ENCODE assay signal across 9 mouse cellular contexts in genomic region chr14:73388546-73388945, GRCm38 (mm10). TPM values are rescaled to one million over a fixed set of nuclear protein-coding genes. Genes with fewer than 3 reads are reported as not detected.
DNase-seq lines count a peak whose midpoint lies in the region; ATAC-seq and TF ChIP-seq lines count a peak whose summit lies in the region.
"Had no signal": no experiment of that assay in that cellular context is flagged by ENCODE, and none has a peak within 500 bp of the region (broad histone marks: within the 10 kb centered on the region; RNA-seq: fewer than 3 reads in every experiment).

No protein-coding gene starts in this region.

- H3K9ac ChIP-seq in intestine, embryonic 14.5 days (ENCODE audit: low read length), result no peak overlapping the region
- H3K9ac ChIP-seq in intestine, embryonic 15.5 days, result no peak overlapping the region
- H3K9ac ChIP-seq in liver, postnatal 0 days (replicated peaks), result no peak overlapping the region; the same call in 1 of the 2 replicates
- H3K9ac ChIP-seq: limb, embryonic 13.5 days had no signal

- intact Hi-C loops in heart, postnatal 25 days (cut with DNase I), result loop anchor here (10.0 kb wide), 1 partner anchor 144 kb away; no protein-coding TSS in a partner anchor

- no peak for TF ChIP-seq POLR2A in small intestine, adult 2 months (IDR thresholded peaks at IDR 0.05; ENCODE audit: low read depth, low read length)

- peak overlapping the region; percentile 29; the same call in 1 of the 2 replicates for H3K27ac ChIP-seq in intestine, embryonic 14.5 days (ENCODE audit: low read depth)
- H3K27ac ChIP-seq in intestine, embryonic 15.5 days, result no peak overlapping the region
- H3K27ac ChIP-seq in liver, postnatal 0 days (ENCODE audit: low read depth), result peak overlapping the region; percentile 75
- peak overlapping the region; percentile 77 for H3K27ac ChIP-seq in small intestine, adult 2 months (ENCODE audit: insufficient read depth, low read depth, low read length)

- no peaks in the 10 kb centered on the region for H3K9me3 ChIP-seq in intestine, embryonic 14.5 days (ENCODE audit: control insufficient read depth, low read length)
- H3K9me3 ChIP-seq in intestine, embryonic 15.5 days, result no peaks in the 10 kb centered on the region
- no peaks in the 10 kb centered on the region for H3K9me3 ChIP-seq in liver, postnatal 0 days (ENCODE audit: low read length)
- H3K9me3 ChIP-seq: limb, embryonic 13.5 days had no signal

- no peak for TF ChIP-seq CTCF in liver, postnatal 0 days (IDR thresholded peaks at IDR 0.05; ENCODE audit: low read depth)
- no peak for TF ChIP-seq CTCF in small intestine, adult 2 months (IDR thresholded peaks at IDR 0.05; ENCODE audit: extremely low read depth, insufficient read length, insufficient replicate concordance, low read depth, low read length)

- peak; percentile 53; the same call in 1 of the 2 replicates for TF ChIP-seq EP300 in liver, postnatal 0 days (IDR thresholded peaks at IDR 0.05; ENCODE audit: low read depth)

- ATAC-seq in intestine, embryonic 14.5 days (replicated peaks; ENCODE audit: low FRiP score, low TSS enrichment, low read depth), result no peak
- ATAC-seq in intestine, embryonic 15.5 days, result no peak
- ATAC-seq in liver, postnatal 0 days, result peak; percentile 48

- 52% methylated on average over 7 of the region's 7 CpGs for WGBS in intestine, embryonic 14.5 days
- 52% methylated on average over 7 of the region's 7 CpGs for WGBS in intestine, embryonic 15.5 days
- WGBS in liver, postnatal 0 days (ENCODE audit: insufficient replicate concordance), result 39% methylated on average over 7 of the region's 7 CpGs
- 23% methylated on average over 7 of the region's 7 CpGs for WGBS in small intestine, adult 2 months

- DNase-seq in intestine, embryonic 14.5 days (ENCODE audit: low spot score), result no peak
- peak; percentile 49 to 55 for DNase-seq in adrenal gland, postnatal 36 days
- peak; percentile 48 for DNase-seq in heart, postnatal 25 days (ENCODE audit: low spot score)
- DNase-seq in liver, postnatal 0 days, result no peak
- no peak for DNase-seq in left cerebral cortex, adult 11 months (ENCODE audit: low spot score)
- DNase-seq in layer of hippocampus, adult 9-10 months (ENCODE audit: low spot score), result no peak

- H3K27me3 ChIP-seq in intestine, embryonic 14.5 days (replicated peaks; ENCODE audit: control insufficient read depth, insufficient read depth, low read length), result no peaks in the 10 kb centered on the region
- no peaks in the 10 kb centered on the region for H3K27me3 ChIP-seq in intestine, embryonic 15.5 days (replicated peaks)
- no peaks in the 10 kb centered on the region for H3K27me3 ChIP-seq in liver, postnatal 0 days (ENCODE audit: insufficient read depth, low read length)
- H3K27me3 ChIP-seq in small intestine, adult 2 months (ENCODE audit: control insufficient read depth, insufficient read depth, low read length), result no peaks in the 10 kb centered on the region
- H3K27me3 ChIP-seq: limb, embryonic 13.5 days had no signal

- peaks cover 11% of the 10 kb centered on the region; the same call in 1 of the 2 replicates for H3K4me1 ChIP-seq in intestine, embryonic 14.5 days (replicated peaks; ENCODE audit: control insufficient read depth, insufficient read depth, low read length)
- peaks cover 3% of the 10 kb centered on the region; the same call in 1 of the 2 replicates for H3K4me1 ChIP-seq in intestine, embryonic 15.5 days (replicated peaks)
- peaks cover 38% of the 10 kb centered on the region for H3K4me1 ChIP-seq in liver, postnatal 0 days (ENCODE audit: insufficient read depth)
- peaks cover 11% of the 10 kb centered on the region; the same call in 1 of the 2 replicates for H3K4me1 ChIP-seq in small intestine, adult 2 months (ENCODE audit: control insufficient read depth, insufficient read depth, insufficient read length, low read length)

- H3K4me3 ChIP-seq in intestine, embryonic 14.5 days (ENCODE audit: low read depth, low read length), result no peak overlapping the region
- no peak overlapping the region for H3K4me3 ChIP-seq in intestine, embryonic 15.5 days (replicated peaks)
- H3K4me3 ChIP-seq in liver, postnatal 0 days (ENCODE audit: low read depth, low read length), result no peak overlapping the region
- no peak overlapping the region for H3K4me3 ChIP-seq in small intestine, adult 2 months (ENCODE audit: low read depth, low read length)
- H3K4me3 ChIP-seq: limb, embryonic 13.5 days had no signal

- no peak overlapping the region for H3K4me2 ChIP-seq in intestine, embryonic 14.5 days (ENCODE audit: low read length)
- H3K4me2 ChIP-seq in intestine, embryonic 15.5 days (replicated peaks), result no peak overlapping the region
- H3K4me2 ChIP-seq in liver, postnatal 0 days (ENCODE audit: low read depth, low read length), result no peak overlapping the region
- H3K4me2 ChIP-seq: limb, embryonic 13.5 days had no signal

- no peaks in the 10 kb centered on the region for H3K36me3 ChIP-seq in intestine, embryonic 14.5 days (ENCODE audit: control insufficient read depth, insufficient read depth, low read length)
- no peaks in the 10 kb centered on the region for H3K36me3 ChIP-seq in intestine, embryonic 15.5 days
- no peaks in the 10 kb centered on the region for H3K36me3 ChIP-seq in liver, postnatal 0 days (replicated peaks; ENCODE audit: insufficient read depth, low read length)
- no peaks in the 10 kb centered on the region for H3K36me3 ChIP-seq in small intestine, adult 2 months (ENCODE audit: control insufficient read depth, insufficient read depth, low read length)
- H3K36me3 ChIP-seq: limb, embryonic 13.5 days had no signal

RNA-seq across cellular contexts. Expression of gene Itm2b, which starts 3.5 kb away (rescaled TPM):
- 596 and 606 TPM in 2 replicates for polyA plus RNA-seq in intestine, embryonic 14.5 days (2014; fragmentation: Nextera tagmentation; extraction: Ambion mirVana)
- polyA plus RNA-seq in intestine, embryonic 15.5 days (2015; fragmentation: Nextera tagmentation; extraction: Ambion mirVana), result 668 and 678 TPM in 2 replicates
- total RNA-seq in adrenal gland, postnatal 36 days (2021), result 1,000 to 10,000 TPM in 1 of 2 experiments, 100 to 1,000 TPM in 1; 995 to 1,086 TPM
- total RNA-seq in heart, postnatal 25 days (2021), result 100 to 1,000 TPM; 627 to 640 TPM
- polyA plus RNA-seq in liver, postnatal 0 days (2015; fragmentation: Nextera tagmentation; extraction: Ambion mirVana), result 961 and 1,004 TPM in 2 replicates
- polyA plus RNA-seq in small intestine, adult 2 months (2012; rRNA removed), result 515 and 990 TPM in 2 replicates

Comparison
In these comparisons a context has a peak if more than half of its experiments do, and no peak if none do; other contexts are left out.
1. DNase-seq: peak in adrenal gland, postnatal 36 days (2 of 2) and heart, postnatal 25 days (single experiment); none in intestine, embryonic 14.5 days (single experiment), liver, postnatal 0 days (single experiment), left cerebral cortex, adult 11 months (single experiment) and layer of hippocampus, adult 9-10 months (single experiment).